Mouse (Mus musculus) forebrain, embryonic 13.5 days (tissue): ENCODE measurements around the gene Pax5. TPM values are rescaled to one million over a fixed set of nuclear protein-coding genes. Genes with fewer than 3 reads are reported as not detected.

Experiments
- ATAC-seq: fragments of 200-750 bp; cut with Nextera tagmentation; 2 replicates; pipeline ENCODE4 v1.8.0; 2017
- H3K27ac ChIP-seq: fragments of 300-500 bp; sonication (generic); 2 replicates; pipeline ENCODE4 v1.5.1; 2015; ENCODE audit warnings: inconsistent platforms, mild to moderate bottlenecking, moderate library complexity
- H3K27me3 ChIP-seq: fragments of 300-500 bp; sonication (generic); 2 replicates; pipeline ENCODE4 v1.6.1; 2015; ENCODE audit warnings: mild to moderate bottlenecking, inconsistent platforms
- H3K36me3 ChIP-seq: fragments of 300-500 bp; sonication (generic); 2 replicates; pipeline ENCODE4 v1.6.1; 2015; ENCODE audit warnings: mild to moderate bottlenecking, inconsistent platforms; ENCODE audit not compliant: poor library complexity, severe bottlenecking
- H3K4me1 ChIP-seq: fragments of 300-500 bp; sonication (generic); 2 replicates; pipeline ENCODE4 v1.6.1; 2015; ENCODE audit warnings: inconsistent platforms
- H3K4me2 ChIP-seq: fragments of 300-500 bp; sonication (generic); 2 replicates; pipeline ENCODE4 v1.6.1; 2015; ENCODE audit warnings: inconsistent platforms, mild to moderate bottlenecking, moderate library complexity
- H3K4me3 ChIP-seq: fragments of 300-500 bp; sonication (generic); 2 replicates; pipeline ENCODE4 v1.5.1; 2015; ENCODE audit warnings: mild to moderate bottlenecking, inconsistent platforms
- H3K9ac ChIP-seq: fragments of 300-500 bp; sonication (generic); 2 replicates; pipeline ENCODE4 v1.6.1; 2015; ENCODE audit warnings: mild to moderate bottlenecking, inconsistent platforms
- H3K9me3 ChIP-seq: fragments of 300-500 bp; sonication (generic); replicated peaks from 2 replicates; pipeline ENCODE4 v1.6.1; 2016; ENCODE audit warnings: inconsistent platforms
- WGBS: fragments of 180-500 bp; shearing (Covaris S2); methylation state at CpG from one replicate; pipeline ENCODE4 v1.1.7; 2015; 5-methylcytosine and 5-hydroxymethylcytosine counted together
- polyA plus RNA-seq: library from polyadenylated mRNA; unstranded; fragments of >200 nt; fragmentation: Nextera tagmentation; extraction: Ambion mirVana; gene quantifications from 2 replicates; pipeline ENCODE4 v1.2.1, GENCODE M21; 2015

Pax5 gene
- polyA plus RNA-seq, 1 experiment from 2014 or later: 0.06 TPM

- H3K4me1 ChIP-seq: peaks cover 20% of the 10 kb centered on the region
- no peaks in the 10 kb centered on the region for H3K36me3 ChIP-seq
- H3K27me3 ChIP-seq: peaks cover 96% of the 10 kb centered on the region
- H3K9me3 ChIP-seq: no peaks in the 10 kb centered on the region
- H3K9ac ChIP-seq: no peak overlapping the region
- H3K4me3 ChIP-seq: no peak overlapping the region
- no peak overlapping the region for H3K27ac ChIP-seq
- no peak overlapping the region for H3K4me2 ChIP-seq
- ATAC-seq: no peak
- 2% methylated on average over 19 of the region's 19 CpGs for WGBS
Observed at GRCm38 (mm10) chr4:44713554-44714051, 3.3 kb upstream of the Pax5 start.

GRCm38 (mm10) chr4:44712786-44713553 lies 2.7 kb upstream of the Pax5 start:
- H3K36me3 ChIP-seq: no peaks in the 10 kb centered on the region
- H3K4me2 ChIP-seq: peak overlapping the region; percentile 25; the same call in 1 of the 2 replicates
- no peak overlapping the region for H3K27ac ChIP-seq
- H3K4me1 ChIP-seq: peaks cover 20% of the 10 kb centered on the region
- H3K27me3 ChIP-seq: peaks cover 96% of the 10 kb centered on the region
- no peak overlapping the region for H3K9ac ChIP-seq
- WGBS: 1% methylated on average over 50 of the region's 50 CpGs
- peak overlapping the region; percentile 11; the same call in 1 of the 2 replicates for H3K4me3 ChIP-seq
- ATAC-seq: no peak
- no peaks in the 10 kb centered on the region for H3K9me3 ChIP-seq

- under 1% methylated on average over 25 of the region's 25 CpGs for WGBS
- Histone ChIP-seq H3K36me3 (no peaks in the 10 kb centered on the region), H3K27me3 (peaks cover 96% of the 10 kb centered on the region), H3K4me2 (peak overlapping the region; percentile 29; the same call in 1 of the 2 replicates), H3K9ac (0 out of 2 replicates have a peak overlapping the region, but pooled peaks have one; percentile 21), H3K27ac (no peak overlapping the region), H3K9me3 (no peaks in the 10 kb centered on the region), H3K4me3 (peak overlapping the region; percentile 13; the same call in 1 of the 2 replicates), H3K4me1 (peaks cover 20% of the 10 kb centered on the region)
- no peak for ATAC-seq
Observed at GRCm38 (mm10) chr4:44712051-44712700, 1.9 kb upstream of the Pax5 start.

DNA sequence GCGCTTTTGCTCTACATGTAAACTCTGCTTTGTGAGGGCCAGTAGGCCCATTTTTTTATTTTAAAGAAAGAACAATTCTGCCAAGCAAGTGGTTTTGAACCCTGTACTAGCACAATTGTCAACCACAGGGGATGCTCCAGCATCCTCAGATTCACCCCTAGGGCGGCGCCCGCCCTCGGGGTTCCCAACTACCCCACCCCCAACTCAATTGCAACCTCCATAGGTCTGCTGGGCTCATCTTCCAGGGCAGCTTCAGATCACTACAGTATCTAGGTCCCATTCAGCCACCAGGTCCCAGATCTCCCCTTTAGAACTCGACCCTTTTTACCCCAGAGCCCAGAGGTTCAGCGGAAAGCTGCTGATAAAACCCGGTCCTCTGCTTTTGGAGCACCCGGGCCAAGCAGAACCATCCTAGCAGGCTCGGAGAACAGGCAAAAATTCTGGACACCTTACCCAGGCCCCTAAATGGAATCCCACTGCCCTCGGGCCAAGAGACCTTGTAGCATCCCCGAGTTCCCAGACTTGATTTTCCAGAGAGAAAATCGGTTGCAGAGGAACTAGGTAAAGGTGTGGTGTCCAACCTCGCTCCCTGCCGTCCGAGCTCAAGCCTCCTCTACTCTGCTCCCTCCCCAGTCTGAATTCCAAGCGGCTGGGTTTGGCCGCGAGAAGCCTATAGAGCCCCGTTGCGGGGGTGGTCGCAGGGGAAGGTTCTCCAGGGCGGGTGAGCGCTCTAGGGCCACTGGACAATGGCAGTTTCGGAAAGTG lies 1.0 kb upstream of the Pax5 start:
- Histone ChIP-seq H3K4me1 (peaks cover 20% of the 10 kb centered on the region), H3K4me2 (no peak overlapping the region), H3K27ac (no peak overlapping the region), H3K36me3 (no peaks in the 10 kb centered on the region), H3K27me3 (peaks cover 96% of the 10 kb centered on the region), H3K9me3 (no peaks in the 10 kb centered on the region), H3K4me3 (no peak overlapping the region), H3K9ac (no peak overlapping the region)
- 2% methylated on average over 25 of the region's 25 CpGs for WGBS
- ATAC-seq: no peak

DNA sequence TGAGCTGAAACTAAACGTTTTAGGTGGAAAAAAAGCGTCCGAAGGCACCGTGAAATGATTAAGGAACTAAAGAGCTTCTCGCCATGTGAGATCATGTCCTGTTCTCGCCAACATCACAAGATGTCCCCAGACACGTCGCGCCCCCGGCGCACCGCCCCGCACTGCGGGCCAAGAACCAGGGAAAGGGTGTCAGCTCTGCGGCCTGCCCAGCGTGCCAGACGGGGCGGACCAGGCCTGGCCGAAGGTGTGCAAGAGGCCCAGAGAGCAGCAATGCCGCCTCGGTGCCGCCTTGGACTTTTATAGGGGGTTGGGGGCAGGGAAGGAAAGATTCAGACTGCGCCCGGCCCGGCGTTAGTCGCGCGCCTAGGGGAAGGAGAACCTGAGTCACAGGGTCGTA lies 412 bp upstream of the Pax5 start:
- no peak overlapping the region for H3K27ac ChIP-seq
- H3K4me3 ChIP-seq: peak overlapping the region; percentile 12; the same call in 1 of the 2 replicates
- H3K4me2 ChIP-seq: no peak overlapping the region
- ATAC-seq: no peak
- H3K9me3 ChIP-seq: no peaks in the 10 kb centered on the region
- 0% methylated on average over 30 of the region's 30 CpGs for WGBS
- H3K9ac ChIP-seq: no peak overlapping the region
- H3K36me3 ChIP-seq: no peaks in the 10 kb centered on the region
- peaks cover 20% of the 10 kb centered on the region for H3K4me1 ChIP-seq
- peaks cover 100% of the 10 kb centered on the region for H3K27me3 ChIP-seq

- no peak overlapping the region for H3K9ac ChIP-seq
- H3K4me2 ChIP-seq: no peak overlapping the region
- H3K4me1 ChIP-seq: peaks cover 20% of the 10 kb centered on the region
- H3K27me3 ChIP-seq: peaks cover 100% of the 10 kb centered on the region
- H3K4me3 ChIP-seq: no peak overlapping the region
- H3K27ac ChIP-seq: no peak overlapping the region
- H3K36me3 ChIP-seq: no peaks in the 10 kb centered on the region
- no peaks in the 10 kb centered on the region for H3K9me3 ChIP-seq
- ATAC-seq: no peak
Observed at GRCm38 (mm10) chr4:44709091-44709695, 1.1 kb downstream of the Pax5 start.

GRCm38 (mm10) chr4:44708311-44708710 lies 2.0 kb downstream of the Pax5 start:
- no peak overlapping the region for H3K4me3 ChIP-seq
- no peaks in the 10 kb centered on the region for H3K9me3 ChIP-seq
- no peak for ATAC-seq
- H3K9ac ChIP-seq: no peak overlapping the region
- 53% methylated on average over 8 of the region's 8 CpGs for WGBS
- H3K27me3 ChIP-seq: peaks cover 100% of the 10 kb centered on the region
- H3K27ac ChIP-seq: no peak overlapping the region
- no peaks in the 10 kb centered on the region for H3K36me3 ChIP-seq
- H3K4me1 ChIP-seq: peaks cover 22% of the 10 kb centered on the region
- no peak overlapping the region for H3K4me2 ChIP-seq

DNA sequence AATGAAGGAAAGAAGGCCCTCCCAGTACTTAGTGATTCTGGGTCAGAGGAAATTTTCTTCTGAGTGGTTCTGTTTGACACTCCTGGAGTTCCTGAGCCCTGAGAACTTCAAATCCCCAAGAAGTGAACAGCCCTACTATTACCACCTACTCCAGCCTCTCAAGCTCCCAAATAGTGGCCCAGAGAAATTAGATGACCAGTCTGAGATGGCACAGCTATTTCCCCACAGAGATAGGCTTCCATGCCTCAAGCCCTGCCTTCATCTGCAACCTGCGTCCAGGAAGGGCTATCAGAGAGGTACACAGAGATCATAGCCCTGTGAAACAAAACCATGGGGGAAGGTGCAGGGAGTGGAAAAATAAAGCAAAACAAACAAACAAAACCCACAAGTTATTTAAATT lies 3.4 kb downstream of the Pax5 start:
- no peak overlapping the region for H3K4me2 ChIP-seq
- no peak overlapping the region for H3K27ac ChIP-seq
- no peaks in the 10 kb centered on the region for H3K9me3 ChIP-seq
- H3K4me1 ChIP-seq: peaks cover 24% of the 10 kb centered on the region
- no peak overlapping the region for H3K4me3 ChIP-seq
- peaks cover 100% of the 10 kb centered on the region for H3K27me3 ChIP-seq
- WGBS: 56% methylated on average over 1 of the region's 1 CpGs
- no peak overlapping the region for H3K9ac ChIP-seq
- H3K36me3 ChIP-seq: no peaks in the 10 kb centered on the region
- no peak for ATAC-seq

DNA sequence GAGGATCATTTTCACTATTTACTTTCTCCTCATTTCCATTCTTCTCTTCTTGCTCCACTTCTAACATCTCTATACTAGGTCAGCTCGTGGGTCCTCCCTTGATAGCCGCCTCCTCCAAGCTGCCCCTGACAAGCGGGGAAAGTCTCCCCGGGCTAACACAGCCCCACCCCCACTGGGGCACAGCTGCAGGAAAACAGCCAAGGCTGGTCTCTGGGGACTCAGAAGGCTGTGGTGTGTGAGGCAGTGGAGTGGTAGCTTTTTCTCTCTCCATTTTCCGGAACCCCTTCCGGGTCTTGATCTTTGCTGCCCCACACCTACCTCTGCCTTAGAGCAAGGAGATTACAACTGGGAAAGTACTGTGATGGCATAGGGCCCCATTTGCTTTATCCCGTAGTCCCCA lies 4.3 kb downstream of the Pax5 start:
- peaks cover 100% of the 10 kb centered on the region for H3K27me3 ChIP-seq
- no peak overlapping the region for H3K4me2 ChIP-seq
- 10% methylated on average over 7 of the region's 7 CpGs for WGBS

GRCm38 (mm10) chr4:44705151-44705550 lies 5.1 kb downstream of the Pax5 start:
- no peak overlapping the region for H3K4me3 ChIP-seq

More for the DNA sequence above, 4.3 kb downstream of the Pax5 start:
- Histone ChIP-seq H3K4me3 (no peak overlapping the region), H3K9ac (no peak overlapping the region), H3K9me3 (no peaks in the 10 kb centered on the region), H3K4me1 (peaks cover 30% of the 10 kb centered on the region), H3K27ac (no peak overlapping the region), H3K36me3 (no peaks in the 10 kb centered on the region)
- no peak for ATAC-seq

GRCm38 (mm10) chr4:44704369-44704745 lies 5.9 kb downstream of the Pax5 start:
- H3K27ac ChIP-seq: no peak overlapping the region

More at GRCm38 (mm10) chr4:44705151-44705550, 5.1 kb downstream of the Pax5 start:
- Histone ChIP-seq H3K27ac (no peak overlapping the region), H3K4me1 (peaks cover 30% of the 10 kb centered on the region), H3K9me3 (no peaks in the 10 kb centered on the region), H3K27me3 (peaks cover 100% of the 10 kb centered on the region), H3K36me3 (no peaks in the 10 kb centered on the region), H3K9ac (no peak overlapping the region), H3K4me2 (peak overlapping the region; percentile 73; the same call in 1 of the 2 replicates)
- WGBS: 9% methylated on average over 3 of the region's 3 CpGs
- ATAC-seq: no peak

More at GRCm38 (mm10) chr4:44704369-44704745, 5.9 kb downstream of the Pax5 start:
- H3K27me3 ChIP-seq: peaks cover 100% of the 10 kb centered on the region
- H3K36me3 ChIP-seq: no peaks in the 10 kb centered on the region
- H3K4me3 ChIP-seq: peak overlapping the region; percentile 42
- peak overlapping the region; percentile 73 for H3K4me2 ChIP-seq
- ATAC-seq: peak; percentile 99
- WGBS: 0% methylated on average over 34 of the region's 38 CpGs
- peaks cover 30% of the 10 kb centered on the region for H3K4me1 ChIP-seq
- H3K9me3 ChIP-seq: no peaks in the 10 kb centered on the region
- H3K9ac ChIP-seq: peak overlapping the region; percentile 22; the same call in 1 of the 2 replicates
